ENCODE assay signal across 16 mouse cellular contexts in the genomic region with DNA sequence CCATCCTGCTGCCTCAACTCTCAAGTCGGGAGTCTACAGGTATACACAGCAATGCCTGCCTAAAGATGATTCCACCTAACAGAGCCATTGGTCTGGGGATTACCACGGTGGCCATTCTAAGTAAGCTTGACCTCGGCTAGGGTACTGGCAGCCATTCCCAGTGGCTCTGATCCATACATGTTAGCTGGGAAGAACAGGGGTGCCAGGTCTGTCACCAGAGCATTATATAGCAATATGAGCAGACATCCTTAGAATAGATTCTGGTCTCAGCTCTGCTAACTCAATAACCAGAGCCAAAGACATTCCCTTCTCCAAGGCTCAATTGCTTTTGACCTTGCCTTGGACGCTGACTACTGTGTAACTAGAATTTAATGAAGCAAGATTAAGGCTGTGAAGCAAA.
"Had no signal": no experiment of that assay in that cellular context is flagged by ENCODE, and none has a peak within 500 bp of the region (broad histone marks: within the 10 kb centered on the region; RNA-seq: fewer than 3 reads in every experiment).

No protein-coding gene starts in this region.

- DNase-seq: liver, postnatal 0 days; lung, adult 2 months; lung, postnatal 14 days; lung, postnatal 36 days; right cerebral cortex, postnatal 14 days; spleen, adult 18-20 months; thymus, adult 18-20 months; thymus, postnatal 25 days; thymus, postnatal 4 days had no signal

- H3K4me3 ChIP-seq: lung, embryonic 15.5 days; megakaryocyte, embryonic 14.5 days; midbrain, embryonic 13.5 days; midbrain, embryonic 15.5 days; neural tube, embryonic 12.5 days had no signal

- H3K27ac ChIP-seq: lung, embryonic 15.5 days; macrophage; midbrain, embryonic 13.5 days; midbrain, embryonic 15.5 days; neural tube, embryonic 12.5 days had no signal

- ATAC-seq: liver, postnatal 0 days; lung, postnatal 0 days; midbrain, embryonic 13.5 days; midbrain, embryonic 15.5 days had no signal

- H3K36me3 ChIP-seq: lung, embryonic 15.5 days; midbrain, embryonic 13.5 days; midbrain, embryonic 15.5 days; neural tube, embryonic 12.5 days had no signal

- H3K27me3 ChIP-seq: lung, embryonic 15.5 days; megakaryocyte, embryonic 14.5 days; midbrain, embryonic 13.5 days; midbrain, embryonic 15.5 days; neural tube, embryonic 12.5 days had no signal
